13 mouse cellular contexts compared by ENCODE assay signal in the genomic region with DNA sequence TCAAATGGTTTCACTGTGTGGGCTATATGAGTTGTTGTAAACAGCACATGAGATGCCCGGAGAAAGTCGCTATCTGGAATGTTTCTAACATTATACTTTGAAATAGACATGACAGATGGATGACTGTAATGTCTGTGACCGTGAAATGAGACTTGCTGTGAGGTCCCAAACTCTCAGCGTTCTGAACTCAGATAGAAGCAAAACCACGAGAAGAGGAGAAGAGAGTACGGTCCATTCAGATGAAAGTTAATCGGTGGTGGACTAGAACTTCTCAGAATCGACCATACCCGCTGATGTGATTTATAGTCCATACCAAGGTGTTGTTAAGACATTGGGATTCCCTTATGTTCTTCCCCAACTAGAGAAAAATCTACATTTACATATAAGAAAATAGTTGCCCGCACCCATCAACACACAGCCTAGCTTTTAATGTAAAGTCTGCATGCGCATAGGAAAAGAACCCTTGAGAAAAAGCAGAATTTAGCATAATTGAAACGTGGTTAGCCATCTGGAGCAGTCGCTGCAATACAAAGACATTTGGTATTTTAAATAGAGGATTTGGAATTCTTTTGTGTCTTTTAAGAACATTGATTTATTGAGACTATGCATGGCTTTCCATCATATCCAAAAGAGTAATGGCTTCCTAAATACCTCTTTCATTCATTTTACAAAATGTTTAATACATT. TPM values are rescaled to one million over a fixed set of nuclear protein-coding genes. Genes with fewer than 3 reads are reported as not detected.
DNase-seq lines count a peak whose midpoint lies in the region; ATAC-seq and TF ChIP-seq lines count a peak whose summit lies in the region.
"Had no signal": no experiment of that assay in that cellular context is flagged by ENCODE, and none has a peak within 500 bp of the region (broad histone marks: within the 10 kb centered on the region; RNA-seq: fewer than 3 reads in every experiment).

No protein-coding gene starts in this region.

- no peak for DNase-seq in intestine, embryonic 14.5 days (ENCODE audit: low spot score)
- DNase-seq in forebrain, postnatal 0 days = peak; percentile 73
- no peak for DNase-seq in hindbrain, postnatal 0 days (ENCODE audit: low spot score)
- DNase-seq in urinary bladder, adult 2 months (ENCODE audit: low spot score) = no peak
- DNase-seq: adrenal gland, postnatal 10 days; kidney, adult 18-20 months; lung, postnatal 14 days; spleen, adult 18-20 months had no signal

- TF ChIP-seq CTCF in forebrain, postnatal 0 days (IDR thresholded peaks at IDR 0.05; ENCODE audit: low read depth) = no peak
- no peak for TF ChIP-seq CTCF in hindbrain, postnatal 0 days (IDR thresholded peaks at IDR 0.05; ENCODE audit: low read depth)

- no peak overlapping the region for H3K27ac ChIP-seq in intestine, embryonic 14.5 days (ENCODE audit: low read depth)
- H3K27ac ChIP-seq in intestine, embryonic 16.5 days (ENCODE audit: low read length) = no peak overlapping the region
- peak overlapping the region; percentile 66; the same call in 1 of the 2 replicates for H3K27ac ChIP-seq in forebrain, postnatal 0 days (ENCODE audit: low read depth, low read length)
- no peak overlapping the region for H3K27ac ChIP-seq in hindbrain, postnatal 0 days
- peak overlapping the region; percentile 19; the same call in 1 of the 2 replicates for H3K27ac ChIP-seq in neural tube, embryonic 14.5 days (ENCODE audit: low read depth, low read length)
- no peak overlapping the region for H3K27ac ChIP-seq in kidney, embryonic 16.5 days (ENCODE audit: low read length)

- no peaks in the 10 kb centered on the region for H3K36me3 ChIP-seq in intestine, embryonic 14.5 days (ENCODE audit: control insufficient read depth, insufficient read depth, low read length)
- no peaks in the 10 kb centered on the region for H3K36me3 ChIP-seq in intestine, embryonic 16.5 days (ENCODE audit: control insufficient read depth, insufficient read depth, low read length)
- H3K36me3 ChIP-seq in forebrain, postnatal 0 days (ENCODE audit: insufficient read depth) = no peaks in the 10 kb centered on the region
- H3K36me3 ChIP-seq in hindbrain, postnatal 0 days (ENCODE audit: insufficient read depth, low read length) = no peaks in the 10 kb centered on the region
- H3K36me3 ChIP-seq in neural tube, embryonic 14.5 days (ENCODE audit: control insufficient read depth, insufficient read depth, low read length) = no peaks in the 10 kb centered on the region
- H3K36me3 ChIP-seq in kidney, embryonic 16.5 days (ENCODE audit: insufficient read depth, low read length) = no peaks in the 10 kb centered on the region

- H3K4me1 ChIP-seq in intestine, embryonic 14.5 days (replicated peaks; ENCODE audit: control insufficient read depth, insufficient read depth, low read length) = peaks cover 10% of the 10 kb centered on the region
- peaks cover 7% of the 10 kb centered on the region for H3K4me1 ChIP-seq in intestine, embryonic 16.5 days (ENCODE audit: control insufficient read depth, insufficient read depth, low read length)
- H3K4me1 ChIP-seq in forebrain, postnatal 0 days (ENCODE audit: insufficient read depth) = peaks cover 8% of the 10 kb centered on the region; the same call in 1 of the 2 replicates
- H3K4me1 ChIP-seq in hindbrain, postnatal 0 days (ENCODE audit: insufficient read depth, low read length) = 0 out of 2 replicates have a peak, but pooled peaks cover 4% of the 10 kb centered on the region
- H3K4me1 ChIP-seq in neural tube, embryonic 14.5 days (ENCODE audit: control insufficient read depth, insufficient read depth, low read length) = peaks cover 21% of the 10 kb centered on the region
- H3K4me1 ChIP-seq in kidney, embryonic 16.5 days (ENCODE audit: insufficient read depth, low read length) = peaks cover 34% of the 10 kb centered on the region

- no peak overlapping the region for H3K4me3 ChIP-seq in intestine, embryonic 14.5 days (ENCODE audit: low read depth, low read length)
- no peak overlapping the region for H3K4me3 ChIP-seq in intestine, embryonic 16.5 days (ENCODE audit: low read length)
- H3K4me3 ChIP-seq in forebrain, postnatal 0 days (ENCODE audit: low read depth, low read length) = no peak overlapping the region
- peak overlapping the region; percentile 15; the same call in 1 of the 2 replicates for H3K4me3 ChIP-seq in hindbrain, postnatal 0 days (ENCODE audit: low read length)
- peak overlapping the region; percentile 2; the same call in 1 of the 2 replicates for H3K4me3 ChIP-seq in neural tube, embryonic 14.5 days (ENCODE audit: low read depth, low read length)
- H3K4me3 ChIP-seq in kidney, embryonic 16.5 days (ENCODE audit: low read length) = no peak overlapping the region
- H3K4me3 ChIP-seq: erythroblast, embryonic 14.5 days had no signal

- ATAC-seq in intestine, embryonic 14.5 days (replicated peaks; ENCODE audit: low FRiP score, low TSS enrichment, low read depth) = no peak
- no peak for ATAC-seq in intestine, embryonic 16.5 days
- peak; percentile 76 for ATAC-seq in forebrain, postnatal 0 days
- no peak for ATAC-seq in hindbrain, postnatal 0 days
- ATAC-seq in neural tube, embryonic 14.5 days (ENCODE audit: low read depth) = no peak
- no peak for ATAC-seq in kidney, embryonic 16.5 days (ENCODE audit: low FRiP score, low TSS enrichment)

- no peaks in the 10 kb centered on the region for H3K9me3 ChIP-seq in intestine, embryonic 14.5 days (ENCODE audit: control insufficient read depth, low read length)
- no peaks in the 10 kb centered on the region for H3K9me3 ChIP-seq in intestine, embryonic 16.5 days (ENCODE audit: control insufficient read depth, low read length)
- H3K9me3 ChIP-seq in forebrain, postnatal 0 days (ENCODE audit: low read length) = no peaks in the 10 kb centered on the region
- H3K9me3 ChIP-seq in hindbrain, postnatal 0 days (ENCODE audit: low read length) = no peaks in the 10 kb centered on the region
- no peaks in the 10 kb centered on the region for H3K9me3 ChIP-seq in neural tube, embryonic 14.5 days (ENCODE audit: control insufficient read depth, low read length)
- no peaks in the 10 kb centered on the region for H3K9me3 ChIP-seq in kidney, embryonic 16.5 days (ENCODE audit: low read length)

- 0 out of 2 replicates have a peak overlapping the region, but pooled peaks have one; percentile 3 for H3K4me2 ChIP-seq in intestine, embryonic 14.5 days (ENCODE audit: low read length)
- no peak overlapping the region for H3K4me2 ChIP-seq in intestine, embryonic 16.5 days (ENCODE audit: low read depth, low read length)
- H3K4me2 ChIP-seq in forebrain, postnatal 0 days (ENCODE audit: low read depth) = peak overlapping the region; percentile 42
- H3K4me2 ChIP-seq in hindbrain, postnatal 0 days (ENCODE audit: low read depth, low read length) = peak overlapping the region; percentile 52
- H3K4me2 ChIP-seq in neural tube, embryonic 14.5 days (ENCODE audit: low read depth, low read length) = peak overlapping the region; percentile 31
- no peak overlapping the region for H3K4me2 ChIP-seq in kidney, embryonic 16.5 days (replicated peaks; ENCODE audit: low read depth, low read length)

- no peak overlapping the region for H3K9ac ChIP-seq in intestine, embryonic 14.5 days (ENCODE audit: low read length)
- H3K9ac ChIP-seq in intestine, embryonic 16.5 days (ENCODE audit: low read depth, low read length) = no peak overlapping the region
- peak overlapping the region; percentile 44; the same call in 1 of the 2 replicates for H3K9ac ChIP-seq in forebrain, postnatal 0 days
- no peak overlapping the region for H3K9ac ChIP-seq in hindbrain, postnatal 0 days (replicated peaks; ENCODE audit: low read length)
- H3K9ac ChIP-seq in neural tube, embryonic 14.5 days (replicated peaks; ENCODE audit: low read depth, low read length) = no peak overlapping the region
- H3K9ac ChIP-seq in kidney, embryonic 16.5 days (replicated peaks; ENCODE audit: low read length) = no peak overlapping the region

- H3K27me3 ChIP-seq in intestine, embryonic 14.5 days (replicated peaks; ENCODE audit: control insufficient read depth, insufficient read depth, low read length) = no peaks in the 10 kb centered on the region
- H3K27me3 ChIP-seq in intestine, embryonic 16.5 days (replicated peaks; ENCODE audit: control insufficient read depth, insufficient read depth, low read length) = no peaks in the 10 kb centered on the region
- no peaks in the 10 kb centered on the region for H3K27me3 ChIP-seq in forebrain, postnatal 0 days (ENCODE audit: insufficient read depth, low read length)
- H3K27me3 ChIP-seq in hindbrain, postnatal 0 days (ENCODE audit: insufficient read depth, low read length) = no peaks in the 10 kb centered on the region
- H3K27me3 ChIP-seq in neural tube, embryonic 14.5 days (ENCODE audit: control insufficient read depth, insufficient read depth, low read length) = no peaks in the 10 kb centered on the region
- H3K27me3 ChIP-seq in kidney, embryonic 16.5 days (ENCODE audit: insufficient read depth, low read length) = no peaks in the 10 kb centered on the region

- WGBS in intestine, embryonic 14.5 days = 59% methylated on average over 13 of the region's 13 CpGs
- 64% methylated on average over 13 of the region's 13 CpGs for WGBS in intestine, embryonic 16.5 days
- WGBS in forebrain, postnatal 0 days = 38% methylated on average over 13 of the region's 13 CpGs
- WGBS in hindbrain, postnatal 0 days = 31% methylated on average over 13 of the region's 13 CpGs
- WGBS in neural tube, embryonic 14.5 days = 20% methylated on average over 13 of the region's 13 CpGs
- WGBS in kidney, embryonic 16.5 days = 73% methylated on average over 13 of the region's 13 CpGs

RNA-seq across cellular contexts. Expression of a gene that starts 21.8 kb away (rescaled TPM):
- polyA plus RNA-seq in intestine, embryonic 14.5 days (2014; fragmentation: Nextera tagmentation; extraction: Ambion mirVana) = 11.1 and 11.9 TPM in 2 replicates
- 3.5 and 3.7 TPM in 2 replicates for polyA plus RNA-seq in intestine, embryonic 16.5 days (2015; fragmentation: Nextera tagmentation; extraction: Ambion mirVana)
- total RNA-seq in forebrain, postnatal 0 days (2014; rRNA removed) = 49.6 and 62.6 TPM in 2 replicates
- 3.2 and 4.3 TPM in 2 replicates for polyA plus RNA-seq in forebrain, postnatal 0 days (2015; fragmentation: Nextera tagmentation; extraction: Ambion mirVana)
- 66.0 and 75.0 TPM in 2 replicates for total RNA-seq in hindbrain, postnatal 0 days (2014; rRNA removed)
- polyA plus RNA-seq in hindbrain, postnatal 0 days (2015; fragmentation: Nextera tagmentation; extraction: Ambion mirVana) = 4.1 and 4.2 TPM in 2 replicates
- 27.8 and 31.1 TPM in 2 replicates for polyA plus RNA-seq in neural tube, embryonic 14.5 days (2014; fragmentation: Nextera tagmentation; extraction: Ambion mirVana)
- 5.8 and 7.1 TPM in 2 replicates for polyA plus RNA-seq in kidney, embryonic 16.5 days (2015; fragmentation: Nextera tagmentation; extraction: Ambion mirVana)
- 4.2 and 6.3 TPM in 2 replicates for polyA plus RNA-seq in urinary bladder, adult 2 months (2012; rRNA removed)
- total RNA-seq: monocyte, adult 5-6 weeks had no signal
- polyA plus RNA-seq: erythroblast, embryonic 14.5 days had no signal

Comparison
In these comparisons a context has a peak if more than half of its experiments do, and no peak if none do; other contexts are left out.
1. H3K4me2 ChIP-seq: peak in intestine, embryonic 14.5 days (single experiment), forebrain, postnatal 0 days (single experiment), hindbrain, postnatal 0 days (single experiment) and neural tube, embryonic 14.5 days (single experiment); none in intestine, embryonic 16.5 days (single experiment) and kidney, embryonic 16.5 days (single experiment).
2. H3K27ac ChIP-seq: peak in forebrain, postnatal 0 days (single experiment) and neural tube, embryonic 14.5 days (single experiment); none in intestine, embryonic 14.5 days (single experiment), intestine, embryonic 16.5 days (single experiment), hindbrain, postnatal 0 days (single experiment) and kidney, embryonic 16.5 days (single experiment).
3. H3K4me3 ChIP-seq: peak in hindbrain, postnatal 0 days (single experiment) and neural tube, embryonic 14.5 days (single experiment); none in intestine, embryonic 14.5 days (single experiment), intestine, embryonic 16.5 days (single experiment), forebrain, postnatal 0 days (single experiment) and kidney, embryonic 16.5 days (single experiment).